ENCODE assay signal across 8 mouse cellular contexts in genomic region chr2:116838538-116839197, GRCm38 (mm10). TPM values are rescaled to one million over a fixed set of nuclear protein-coding genes. Genes with fewer than 3 reads are reported as not detected.
DNase-seq lines count a peak whose midpoint lies in the region; ATAC-seq and TF ChIP-seq lines count a peak whose summit lies in the region.

No protein-coding gene starts in this region.

- H3K9me3 ChIP-seq in heart, embryonic 12.5 days (replicated peaks): no peaks in the 10 kb centered on the region
- no peaks in the 10 kb centered on the region for H3K9me3 ChIP-seq in forebrain, embryonic 13.5 days (replicated peaks)
- H3K9me3 ChIP-seq in intestine, embryonic 15.5 days: no peaks in the 10 kb centered on the region
- no peaks in the 10 kb centered on the region for H3K9me3 ChIP-seq in liver, postnatal 0 days (ENCODE audit: low read length)

- H3K27me3 ChIP-seq in heart, adult 2 months (ENCODE audit: control insufficient read depth, insufficient read depth, low read length): no peaks in the 10 kb centered on the region
- H3K27me3 ChIP-seq in heart, embryonic 12.5 days (replicated peaks): no peaks in the 10 kb centered on the region
- no peaks in the 10 kb centered on the region for H3K27me3 ChIP-seq in forebrain, embryonic 13.5 days
- H3K27me3 ChIP-seq in intestine, embryonic 15.5 days (replicated peaks): no peaks in the 10 kb centered on the region
- no peaks in the 10 kb centered on the region for H3K27me3 ChIP-seq in liver, postnatal 0 days (ENCODE audit: insufficient read depth, low read length)

- TF ChIP-seq POLR2A in heart, adult 2 months (IDR thresholded peaks at IDR 0.05; ENCODE audit: insufficient read depth, low read depth, low read length): no peak

- TF ChIP-seq EP300 in heart, adult 2 months (IDR thresholded peaks at IDR 0.05; ENCODE audit: insufficient read depth, low read depth, low read length): 0 out of 2 replicates have a peak, but pooled peaks have one; percentile 17
- no peak for TF ChIP-seq EP300 in liver, postnatal 0 days (IDR thresholded peaks at IDR 0.05; ENCODE audit: low read depth)

- H3K4me2 ChIP-seq in heart, embryonic 12.5 days: no peak overlapping the region
- no peak overlapping the region for H3K4me2 ChIP-seq in forebrain, embryonic 13.5 days
- H3K4me2 ChIP-seq in intestine, embryonic 15.5 days (replicated peaks): 0 out of 2 replicates have a peak overlapping the region, but pooled peaks have one; percentile 19
- no peak overlapping the region for H3K4me2 ChIP-seq in liver, postnatal 0 days (ENCODE audit: low read depth, low read length)

- H3K27ac ChIP-seq in heart, adult 2 months: no peak overlapping the region
- no peak overlapping the region for H3K27ac ChIP-seq in heart, embryonic 12.5 days (ENCODE audit: poor library complexity, severe bottlenecking)
- no peak overlapping the region for H3K27ac ChIP-seq in forebrain, embryonic 13.5 days
- H3K27ac ChIP-seq in intestine, embryonic 15.5 days: no peak overlapping the region
- no peak overlapping the region for H3K27ac ChIP-seq in liver, postnatal 0 days (ENCODE audit: low read depth)

- peak; percentile 80 for TF ChIP-seq CTCF in heart, adult 2 months (IDR thresholded peaks at IDR 0.05)
- peak; percentile 56 for TF ChIP-seq CTCF in liver, postnatal 0 days (IDR thresholded peaks at IDR 0.05; ENCODE audit: low read depth)

- H3K4me3 ChIP-seq in heart, adult 2 months: no peak overlapping the region
- no peak overlapping the region for H3K4me3 ChIP-seq in heart, embryonic 12.5 days
- no peak overlapping the region for H3K4me3 ChIP-seq in forebrain, embryonic 13.5 days
- H3K4me3 ChIP-seq in intestine, embryonic 15.5 days (replicated peaks): no peak overlapping the region
- no peak overlapping the region for H3K4me3 ChIP-seq in liver, postnatal 0 days (ENCODE audit: low read depth, low read length)

- no peaks in the 10 kb centered on the region for H3K79me2 ChIP-seq in heart, adult 2 months (replicated peaks; ENCODE audit: control insufficient read depth, insufficient read depth, low read length)

- peak in 1 of 2 experiments; percentile 8 for DNase-seq in heart, adult 2 months
- DNase-seq in adrenal gland, adult 2 months: peak; percentile 49
- DNase-seq in liver, postnatal 0 days: no peak
- peak; percentile 32 for DNase-seq in retina, adult 2 months (ENCODE audit: low read depth, low spot score)
- DNase-seq in thymus, postnatal 36 days: no peak

- 46% methylated on average over 8 of the region's 8 CpGs for WGBS in heart, adult 2 months
- WGBS in heart, embryonic 12.5 days: 46% methylated on average over 8 of the region's 8 CpGs
- 23% methylated on average over 8 of the region's 8 CpGs for WGBS in forebrain, embryonic 13.5 days
- 38% methylated on average over 8 of the region's 8 CpGs for WGBS in intestine, embryonic 15.5 days
- WGBS in liver, postnatal 0 days (ENCODE audit: insufficient replicate concordance): 37% methylated on average over 8 of the region's 8 CpGs

- no peak overlapping the region for H3K9ac ChIP-seq in heart, adult 2 months (ENCODE audit: low read depth, low read length)
- no peak overlapping the region for H3K9ac ChIP-seq in heart, embryonic 12.5 days
- H3K9ac ChIP-seq in forebrain, embryonic 13.5 days: no peak overlapping the region; the same call in 1 of the 2 replicates
- no peak overlapping the region for H3K9ac ChIP-seq in intestine, embryonic 15.5 days
- H3K9ac ChIP-seq in liver, postnatal 0 days (replicated peaks): no peak overlapping the region

- intact Hi-C loops in heart, adult 2 months (cut with DNase I): loop anchor here (5.0 kb wide), 1 partner anchor 61 kb away; no protein-coding TSS in a partner anchor

- H3K36me3 ChIP-seq in heart, adult 2 months (ENCODE audit: control insufficient read depth, insufficient read depth, low read length): no peaks in the 10 kb centered on the region
- H3K36me3 ChIP-seq in heart, embryonic 12.5 days: no peaks in the 10 kb centered on the region
- no peaks in the 10 kb centered on the region for H3K36me3 ChIP-seq in forebrain, embryonic 13.5 days (ENCODE audit: poor library complexity, severe bottlenecking)
- H3K36me3 ChIP-seq in intestine, embryonic 15.5 days: no peaks in the 10 kb centered on the region
- H3K36me3 ChIP-seq in liver, postnatal 0 days (replicated peaks; ENCODE audit: insufficient read depth, low read length): no peaks in the 10 kb centered on the region

- no peaks in the 10 kb centered on the region for H3K4me1 ChIP-seq in heart, adult 2 months (ENCODE audit: control insufficient read depth, insufficient read depth, low read length)
- H3K4me1 ChIP-seq in heart, embryonic 12.5 days (replicated peaks): no peaks in the 10 kb centered on the region
- H3K4me1 ChIP-seq in forebrain, embryonic 13.5 days: peaks cover 5% of the 10 kb centered on the region; the same call in 1 of the 2 replicates
- H3K4me1 ChIP-seq in intestine, embryonic 15.5 days (replicated peaks): no peaks in the 10 kb centered on the region
- H3K4me1 ChIP-seq in liver, postnatal 0 days (ENCODE audit: insufficient read depth): no peaks in the 10 kb centered on the region

- ATAC-seq in heart, embryonic 12.5 days (ENCODE audit: insufficient number of reproducible peaks, low FRiP score): no peak
- ATAC-seq in forebrain, embryonic 13.5 days: peak; percentile 84
- ATAC-seq in intestine, embryonic 15.5 days: no peak
- ATAC-seq in liver, postnatal 0 days: no peak

RNA-seq across cellular contexts. Expression of gene Tmco5, which starts 39.8 kb away (rescaled TPM):
- total RNA-seq in heart, adult 2 months (2021): not detected
- not detected in 2 replicates for polyA plus RNA-seq in heart, adult 2 months (2012; rRNA removed)
- not detected in 2 replicates for polyA plus RNA-seq in heart, embryonic 12.5 days (2016; fragmentation: Nextera tagmentation; extraction: Ambion mirVana)
- total RNA-seq in adrenal gland, adult 2 months (2021): not detected
- not detected in 2 replicates for polyA plus RNA-seq in adrenal gland, adult 2 months (2012; rRNA removed)
- polyA plus RNA-seq in forebrain, embryonic 13.5 days (2015; fragmentation: Nextera tagmentation; extraction: Ambion mirVana): not detected in 2 replicates
- not detected in 2 replicates for polyA plus RNA-seq in intestine, embryonic 15.5 days (2015; fragmentation: Nextera tagmentation; extraction: Ambion mirVana)
- not detected in 2 replicates for polyA plus RNA-seq in liver, postnatal 0 days (2015; fragmentation: Nextera tagmentation; extraction: Ambion mirVana)

Comparison
In these comparisons a context has a peak if more than half of its experiments do, and no peak if none do; other contexts are left out.
1. DNase-seq: peak in adrenal gland, adult 2 months (single experiment) and retina, adult 2 months (single experiment); none in liver, postnatal 0 days (single experiment) and thymus, postnatal 36 days (0 of 2).